Mouse (Mus musculus): Measurements from ENCODE around the gene Nrarp.

DNA sequence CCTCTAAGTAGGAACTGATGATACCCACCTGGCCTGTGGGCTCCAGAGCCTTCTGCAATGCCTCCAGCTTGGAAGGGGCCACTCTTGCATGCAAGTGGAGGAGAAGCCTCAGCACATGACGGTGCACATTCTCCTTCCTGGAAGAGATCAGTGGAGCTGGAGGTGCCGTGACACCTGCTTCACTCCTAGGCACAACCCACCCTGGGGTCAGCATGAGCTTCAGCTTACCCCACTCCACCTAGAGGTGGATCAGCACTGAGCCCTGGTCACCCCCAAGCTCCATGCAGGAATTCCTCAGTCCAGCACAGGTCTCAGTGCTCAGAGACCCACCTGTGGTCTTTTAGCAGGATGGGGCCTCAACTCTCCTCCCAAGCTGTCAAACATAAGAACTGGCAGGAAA, 20.1 kb downstream of the Nrarp start:
- TF ChIP-seq POLR2A (IDR thresholded peaks at IDR 0.05; ENCODE audit: borderline replicate concordance, low read depth, low read length) (no peak), CTCF (IDR thresholded peaks at IDR 0.05; ENCODE audit: low read depth, low read length) (no peak)
